Mouse (Mus musculus): Measurements from ENCODE around the gene Sult6b2.

Gene Sult6b2

DNA sequence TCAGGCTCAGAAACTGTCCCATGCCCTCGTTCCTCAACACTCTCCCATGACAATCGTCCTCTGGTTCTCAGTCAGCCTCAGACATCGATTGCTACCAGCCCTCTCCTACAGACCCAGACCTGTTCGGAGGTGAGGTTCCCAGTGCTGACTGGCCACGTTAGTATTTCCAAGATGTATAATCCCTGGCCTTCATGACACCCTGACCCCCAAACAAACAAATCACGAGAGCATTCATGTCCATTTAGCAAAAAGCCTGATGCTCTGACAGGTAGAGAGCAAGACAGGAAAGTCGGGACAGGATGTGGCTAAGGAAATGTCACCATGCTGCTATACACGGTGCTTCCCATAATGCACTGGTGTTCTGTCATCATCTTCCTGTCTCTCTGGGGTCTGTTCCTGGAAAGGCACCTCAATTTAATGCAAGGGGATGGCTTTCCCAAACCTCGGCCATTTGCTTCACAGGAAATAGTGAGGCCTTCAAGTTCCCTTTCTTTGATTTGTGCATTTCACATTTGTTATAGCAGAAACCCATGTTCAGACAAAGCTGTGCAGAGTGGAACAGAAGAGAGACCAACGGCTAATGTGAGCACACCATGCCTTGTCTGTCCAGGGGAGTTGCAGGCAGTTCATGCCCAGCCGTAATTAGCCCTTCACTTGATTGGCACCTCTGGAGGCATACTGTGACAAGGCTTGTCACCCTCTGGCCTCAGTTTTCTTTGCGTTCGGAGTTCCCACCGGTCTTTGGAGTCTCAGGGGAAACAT lies 24.3 kb downstream of the Sult6b2 start:
- DNase-seq (ENCODE audit: extremely low read depth, low read depth, low spot score), result no peak

DNA sequence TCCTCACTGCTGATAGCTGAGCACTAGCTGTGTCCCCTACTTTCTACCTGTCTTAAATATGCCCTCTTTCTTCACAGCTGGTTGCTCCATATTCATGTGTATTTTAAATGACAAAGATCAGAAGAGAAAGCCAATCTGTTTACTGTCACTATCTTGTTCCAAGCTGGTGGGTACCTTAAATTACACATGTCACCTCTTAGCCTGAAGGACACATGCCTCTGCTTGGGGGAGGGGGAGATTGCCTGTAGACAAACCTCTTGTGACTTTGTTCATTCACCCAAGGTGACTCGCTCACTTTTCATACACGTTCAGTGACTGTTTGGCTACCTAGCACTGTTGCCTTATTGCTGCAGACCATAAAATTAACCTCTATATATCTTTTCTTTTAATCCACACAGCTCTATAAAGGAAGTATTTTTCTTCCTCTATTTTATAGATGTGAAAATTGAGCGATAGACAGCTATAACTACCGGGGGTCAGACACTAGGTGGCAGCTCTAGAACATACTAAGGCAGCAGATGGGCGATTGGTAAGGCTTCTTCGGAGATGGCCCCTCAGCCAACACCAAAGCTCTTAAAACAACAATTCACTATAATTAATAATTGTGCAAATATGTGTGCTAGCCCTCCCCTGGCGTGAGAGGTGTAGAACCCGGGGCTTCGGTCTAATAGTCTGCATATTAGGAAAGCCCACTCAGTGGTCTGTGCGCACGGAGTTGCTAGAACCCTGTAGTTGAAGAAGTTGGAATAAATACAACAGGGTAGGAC lies 25.1 kb downstream of the Sult6b2 start:
- no peak for DNase-seq (ENCODE audit: extremely low read depth, low read depth, low spot score)

GRCm38 (mm10) chr6:142776935-142777334 lies 27.4 kb downstream of the Sult6b2 start:
- DNase-seq (ENCODE audit: extremely low read depth, low read depth, low spot score), result no peak

DNA sequence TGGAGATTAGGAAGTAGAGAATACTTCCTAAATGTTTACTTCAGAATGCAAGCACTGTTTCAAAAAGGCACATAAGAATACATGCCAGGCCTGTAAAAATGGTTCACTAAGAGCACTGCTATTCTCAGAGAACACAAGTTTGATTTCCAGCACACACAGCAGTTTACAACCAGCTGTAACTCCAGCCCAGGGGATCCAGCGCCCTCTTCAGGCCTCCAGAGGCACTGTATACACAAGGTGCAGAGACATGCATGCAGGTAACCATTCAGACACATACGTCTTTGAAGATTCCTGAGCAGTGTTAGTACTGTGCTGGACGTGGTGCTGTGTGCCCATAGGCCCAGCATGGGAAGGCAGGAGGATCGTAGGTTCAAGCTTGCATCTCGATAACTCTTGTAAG lies 30.7 kb downstream of the Sult6b2 start:
- no peak for DNase-seq (ENCODE audit: extremely low read depth, low read depth, low spot score)

- DNase-seq (ENCODE audit: extremely low read depth, low read depth, low spot score), result no peak
These were observed 32.7 kb downstream of the Sult6b2 start for GRCm38 (mm10) chr6:142771643-142772042.

GRCm38 (mm10) chr6:142769896-142770295 lies 34.4 kb downstream of the Sult6b2 start:
- DNase-seq (ENCODE audit: extremely low read depth, low read depth, low spot score), result no peak

GRCm38 (mm10) chr6:142767305-142767704 lies 37.0 kb downstream of the Sult6b2 start:
- DNase-seq (ENCODE audit: extremely low read depth, low read depth, low spot score), result no peak

DNA sequence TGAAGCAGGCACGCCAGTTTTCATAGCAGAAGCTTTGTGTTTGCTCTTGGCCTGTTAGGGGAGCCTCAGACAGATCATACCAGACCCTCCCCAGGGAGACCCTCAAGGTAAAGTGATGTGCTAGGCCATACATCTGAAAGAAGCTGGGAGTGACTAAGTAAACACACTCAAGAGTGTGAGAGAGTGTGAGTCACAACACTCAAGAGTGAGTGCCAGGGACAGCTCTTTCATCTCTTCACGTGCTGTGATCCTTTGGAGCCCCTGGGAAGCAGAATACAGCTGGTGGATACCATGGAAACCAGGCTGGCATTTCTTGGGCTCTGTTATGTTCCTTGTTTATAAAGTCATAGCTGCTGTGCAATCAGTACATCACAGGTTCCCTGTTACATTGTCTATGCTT lies 39.4 kb downstream of the Sult6b2 start:
- DNase-seq (ENCODE audit: extremely low read depth, low read depth, low spot score), result no peak

- DNase-seq (ENCODE audit: extremely low read depth, low read depth, low spot score), result no peak
These were observed 44.7 kb downstream of the Sult6b2 start for GRCm38 (mm10) chr6:142759633-142760032.

GRCm38 (mm10) chr6:142758562-142758961 lies 45.7 kb downstream of the Sult6b2 start:
- no peak for DNase-seq (ENCODE audit: extremely low read depth, low read depth, low spot score)

GRCm38 (mm10) chr6:142757976-142758375 lies 46.3 kb downstream of the Sult6b2 start:
- DNase-seq (ENCODE audit: extremely low read depth, low read depth, low spot score), result no peak

- no peak for DNase-seq (ENCODE audit: extremely low read depth, low read depth, low spot score)
These were observed 46.9 kb downstream of the Sult6b2 start for GRCm38 (mm10) chr6:142757334-142757965.

DNA sequence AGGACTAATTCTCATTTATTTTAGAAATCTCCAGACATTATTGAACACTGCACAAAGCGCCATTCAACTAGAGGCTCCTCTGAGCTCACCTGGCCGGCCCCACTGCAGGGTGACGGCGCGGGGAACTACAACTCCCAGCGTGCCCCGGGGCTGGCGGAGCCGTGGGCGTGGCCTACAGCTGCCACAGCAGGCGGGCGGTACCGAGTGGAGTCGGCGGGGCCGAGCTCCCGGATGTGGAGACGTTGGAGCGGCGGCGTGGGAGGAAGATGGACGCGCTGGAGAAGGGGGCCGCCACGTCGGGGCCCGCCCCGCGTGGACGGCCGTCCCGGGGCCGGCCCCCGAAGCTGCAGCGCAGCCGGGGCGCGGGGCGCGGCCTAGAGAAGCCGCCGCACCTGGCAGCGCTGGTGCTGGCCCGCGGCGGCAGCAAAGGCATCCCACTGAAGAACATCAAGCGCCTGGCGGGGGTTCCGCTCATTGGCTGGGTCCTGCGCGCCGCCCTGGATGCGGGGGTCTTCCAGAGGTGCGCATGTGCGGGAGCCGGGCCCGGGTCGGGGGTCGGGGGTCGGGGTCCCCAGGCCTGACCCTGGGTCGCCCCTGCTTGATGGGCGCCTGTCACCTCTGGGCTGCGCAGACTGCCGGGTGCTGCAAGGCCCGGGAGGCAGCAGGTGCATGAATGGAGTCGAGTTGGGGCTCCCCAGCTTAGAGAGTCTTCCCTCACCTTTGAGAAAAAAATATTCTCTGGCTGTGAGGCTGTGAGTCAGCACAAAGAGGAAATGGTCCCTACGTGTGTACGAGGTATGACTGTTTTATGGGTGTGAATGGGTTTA lies 47.6 kb downstream of the Sult6b2 start, which contains the start of gene Cmas:
TSS of gene Cmas (plus strand) at position 180 of the 827 bp plus-strand sequence.
- DNase-seq (ENCODE audit: extremely low read depth, low read depth, low spot score), result peak; percentile 19

GRCm38 (mm10) chr6:142752331-142753246 lies 51.7 kb downstream of the Sult6b2 start:
- no peak for DNase-seq (ENCODE audit: extremely low read depth, low read depth, low spot score)

GRCm38 (mm10) chr6:142751365-142751764 lies 52.9 kb downstream of the Sult6b2 start:
- DNase-seq (ENCODE audit: extremely low read depth, low read depth, low spot score), result no peak

- DNase-seq (ENCODE audit: extremely low read depth, low read depth, low spot score), result no peak
These were observed 56.1 kb downstream of the Sult6b2 start for GRCm38 (mm10) chr6:142748057-142748708.

DNA sequence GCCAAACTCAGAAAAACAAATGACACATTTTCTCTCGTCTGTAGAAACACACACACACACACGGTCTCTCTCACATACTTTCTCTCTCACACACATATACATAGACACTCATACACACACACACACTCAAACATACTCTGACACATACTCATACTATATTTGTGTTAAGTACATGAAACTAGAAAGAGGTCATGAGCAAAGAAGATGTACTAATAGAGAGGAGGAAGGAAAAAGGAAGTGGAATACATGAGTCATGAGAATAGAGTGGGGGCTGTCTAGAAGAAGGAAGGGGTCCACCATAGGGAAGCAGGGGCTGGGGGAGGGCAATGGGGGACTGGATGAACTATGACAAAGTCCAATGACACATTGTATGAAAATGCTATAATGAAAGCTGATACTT lies 57.1 kb downstream of the Sult6b2 start:
- DNase-seq (ENCODE audit: extremely low read depth, low read depth, low spot score), result no peak

- no peak for DNase-seq (ENCODE audit: extremely low read depth, low read depth, low spot score)
These were observed 57.5 kb downstream of the Sult6b2 start for GRCm38 (mm10) chr6:142746765-142747164.

- DNase-seq (ENCODE audit: extremely low read depth, low read depth, low spot score), result no peak
These were observed 58.8 kb downstream of the Sult6b2 start for GRCm38 (mm10) chr6:142745484-142745883.

All from fat pad, adult 2 months (tissue).